25 mouse cellular contexts compared by ENCODE assay signal in the genomic region with DNA sequence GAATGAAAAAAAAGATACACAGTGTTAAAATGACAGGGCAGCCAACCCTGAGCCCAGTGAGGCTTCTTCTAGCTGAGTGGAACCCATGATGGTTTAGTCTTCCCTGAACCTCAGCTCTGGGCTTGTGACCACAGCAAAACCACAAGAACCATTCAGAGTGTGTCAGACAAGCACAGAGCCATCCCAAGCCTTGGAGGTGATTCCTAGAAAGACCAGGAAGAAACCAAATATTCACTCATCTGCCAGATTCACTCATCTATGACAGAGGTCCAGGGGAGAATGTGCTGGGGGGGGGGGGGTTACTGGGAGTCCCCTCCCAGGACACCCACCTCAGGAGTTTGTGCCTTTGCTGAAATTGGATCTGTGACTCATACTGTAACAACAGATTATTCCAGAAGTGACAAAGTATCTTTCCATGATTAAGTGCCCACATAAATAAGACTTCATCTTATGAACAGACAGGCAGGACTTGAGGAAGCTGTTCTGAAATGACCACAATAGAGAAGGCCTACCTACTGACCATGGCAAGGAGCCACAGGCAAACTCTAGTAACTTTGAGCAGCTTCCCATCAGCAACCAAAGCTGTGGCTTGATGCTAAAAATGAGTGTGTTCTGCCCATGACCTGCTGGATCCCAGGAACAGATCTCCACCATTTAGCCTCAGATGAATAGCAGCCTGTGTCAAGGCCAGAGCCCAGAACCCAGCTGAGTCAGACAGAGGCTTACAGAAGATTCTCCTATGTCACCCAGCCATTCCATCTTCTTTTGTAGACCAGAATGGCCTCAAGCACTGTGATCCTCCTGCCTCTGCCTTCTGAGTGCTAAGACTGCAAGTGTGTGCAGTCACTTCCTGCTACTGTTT. TPM values are rescaled to one million over a fixed set of nuclear protein-coding genes. Genes with fewer than 3 reads are reported as not detected.
DNase-seq lines count a peak whose midpoint lies in the region; ATAC-seq lines count a peak whose summit lies in the region.
"Had no signal": no experiment of that assay in that cellular context is flagged by ENCODE, and none has a peak within 500 bp of the region (broad histone marks: within the 10 kb centered on the region; RNA-seq: fewer than 3 reads in every experiment).

No protein-coding gene starts in this region.

- H3K4me2 ChIP-seq in heart, embryonic 13.5 days, result no peak overlapping the region
- no peak overlapping the region for H3K4me2 ChIP-seq in midbrain, embryonic 13.5 days (replicated peaks)
- H3K4me2 ChIP-seq: embryonic facial prominence, embryonic 12.5 days; forebrain, embryonic 13.5 days; hindbrain, embryonic 14.5 days; limb, embryonic 12.5 days; liver, embryonic 13.5 days; neural tube, embryonic 13.5 days had no signal

- no peak overlapping the region for H3K4me3 ChIP-seq in heart, embryonic 13.5 days
- H3K4me3 ChIP-seq in midbrain, embryonic 13.5 days (replicated peaks), result no peak overlapping the region
- H3K4me3 ChIP-seq: embryonic facial prominence, embryonic 12.5 days; erythroblast, embryonic 14.5 days; forebrain, embryonic 13.5 days; left cerebral cortex, adult 2 months; limb, embryonic 12.5 days; liver, embryonic 13.5 days; neural tube, embryonic 13.5 days had no signal

- no peak for ATAC-seq in heart, embryonic 13.5 days (ENCODE audit: extremely low read depth, insufficient number of reproducible peaks, low FRiP score, low TSS enrichment)
- ATAC-seq in midbrain, embryonic 13.5 days, result no peak
- ATAC-seq in frontal cortex, adult (ENCODE audit: low TSS enrichment), result no peak
- ATAC-seq: forebrain, embryonic 13.5 days; intestine, embryonic 16.5 days had no signal

- peaks cover 41% of the 10 kb centered on the region for H3K36me3 ChIP-seq in heart, embryonic 13.5 days
- H3K36me3 ChIP-seq in midbrain, embryonic 13.5 days, result no peaks in the 10 kb centered on the region
- H3K36me3 ChIP-seq: embryonic facial prominence, embryonic 12.5 days; liver, embryonic 13.5 days; neural tube, embryonic 13.5 days had no signal

- H3K9me3 ChIP-seq in heart, embryonic 13.5 days, result no peaks in the 10 kb centered on the region
- no peaks in the 10 kb centered on the region for H3K9me3 ChIP-seq in midbrain, embryonic 13.5 days
- H3K9me3 ChIP-seq: embryonic facial prominence, embryonic 12.5 days; forebrain, embryonic 13.5 days; limb, embryonic 12.5 days; liver, embryonic 13.5 days; neural tube, embryonic 13.5 days had no signal

- no peaks in the 10 kb centered on the region for H3K27me3 ChIP-seq in heart, embryonic 13.5 days (replicated peaks)
- H3K27me3 ChIP-seq in midbrain, embryonic 13.5 days, result no peaks in the 10 kb centered on the region
- H3K27me3 ChIP-seq: embryonic facial prominence, embryonic 12.5 days; forebrain, embryonic 13.5 days; limb, embryonic 12.5 days; liver, embryonic 13.5 days; neural tube, embryonic 13.5 days had no signal

- H3K27ac ChIP-seq in heart, embryonic 13.5 days (replicated peaks), result peak overlapping the region; percentile 33; the same call in 1 of the 2 replicates
- no peak overlapping the region for H3K27ac ChIP-seq in midbrain, embryonic 13.5 days
- H3K27ac ChIP-seq: embryonic facial prominence, embryonic 12.5 days; forebrain, embryonic 13.5 days; hindbrain, embryonic 14.5 days; left cerebral cortex, adult 2 months; limb, embryonic 12.5 days; liver, embryonic 13.5 days; neural tube, embryonic 13.5 days had no signal

- DNase-seq in adrenal gland, adult 8-10 months, result peak; percentile 56
- no peak for DNase-seq in adrenal gland, postnatal 4 days (ENCODE audit: low spot score in 2 of 2)
- no peak for DNase-seq in heart, postnatal 4 days
- peak; percentile 43 for DNase-seq in 3134 (ENCODE audit: extremely low read depth, insufficient read length, low spot score)
- DNase-seq in adrenal gland, postnatal 36 days, result peak; percentile 53 to 54
- DNase-seq: B cell, adult 2 months; cerebellum, postnatal 10 days; gastrocnemius, postnatal 10 days; kidney, postnatal 4 days; layer of hippocampus, adult 9-11 months; liver, embryonic 13.5 days; midbrain, embryonic 14.5 days; right cerebral cortex, adult 18-20 months; thymus, postnatal 36 days had no signal

- peaks cover 40% of the 10 kb centered on the region for H3K4me1 ChIP-seq in heart, embryonic 13.5 days
- H3K4me1 ChIP-seq in midbrain, embryonic 13.5 days (replicated peaks), result no peaks in the 10 kb centered on the region
- H3K4me1 ChIP-seq: forebrain, embryonic 13.5 days; liver, embryonic 13.5 days had no signal

- no peak overlapping the region for H3K9ac ChIP-seq in heart, embryonic 13.5 days
- H3K9ac ChIP-seq in midbrain, embryonic 13.5 days (replicated peaks), result no peak overlapping the region
- H3K9ac ChIP-seq: embryonic facial prominence, embryonic 12.5 days; forebrain, embryonic 13.5 days; hindbrain, embryonic 14.5 days; limb, embryonic 12.5 days; liver, embryonic 13.5 days; neural tube, embryonic 13.5 days had no signal

RNA-seq across cellular contexts. Expression of a gene that starts 35.4 kb away (rescaled TPM):
- total RNA-seq in adrenal gland, adult 8-10 months (2022), result 10 to 100 TPM; 75.7 to 93.3 (median 83.9) TPM
- total RNA-seq in adrenal gland, postnatal 4 days (2021), result 10 to 100 TPM; 76.4 to 82.0 TPM
- polyA plus RNA-seq in heart, embryonic 13.5 days (2015; fragmentation: Nextera tagmentation; extraction: Ambion mirVana), result 142 and 143 TPM in 2 replicates
- total RNA-seq in heart, postnatal 4 days (2021), result 100 to 1,000 TPM; 318 TPM
- total RNA-seq in adrenal gland, postnatal 36 days (2021), result 10 to 100 TPM; 76.5 to 97.4 TPM
- polyA plus RNA-seq in midbrain, embryonic 13.5 days (2015; fragmentation: Nextera tagmentation; extraction: Ambion mirVana), result 11.0 and 11.2 TPM in 2 replicates

Comparison
In these comparisons a context has a peak if more than half of its experiments do, and no peak if none do; other contexts are left out.
1. DNase-seq: peak in adrenal gland, adult 8-10 months (single experiment), 3134 (single experiment) and adrenal gland, postnatal 36 days (2 of 2); none in adrenal gland, postnatal 4 days (0 of 2) and heart, postnatal 4 days (single experiment).